Mouse (Mus musculus): ENCODE measurements at regions not wholly inside any gene's neighbourhood (a gene's known extent, or its start where the extent isn't known, plus 50 kb on each side); places are given as distances from the start of the nearest gene placed in this dataset.

DNA sequence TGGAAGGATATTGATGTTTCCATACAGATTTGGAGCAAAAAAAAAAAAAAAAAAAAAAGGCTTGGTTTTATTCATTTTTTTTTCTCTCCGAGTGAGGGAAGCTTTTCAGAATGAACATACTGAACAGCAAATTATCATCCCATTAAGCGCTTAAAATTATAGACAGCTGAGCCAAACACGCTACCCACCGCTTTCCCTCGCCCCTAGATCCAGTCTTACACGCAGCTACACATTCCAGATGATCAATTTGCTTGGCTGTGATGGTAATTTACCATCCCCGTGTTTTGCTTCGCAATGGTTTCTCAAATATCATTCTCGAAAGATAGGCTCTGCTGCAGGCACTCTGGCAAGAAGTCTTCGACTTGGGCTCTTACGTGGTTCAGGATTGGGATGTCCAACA lies 192.3 kb upstream of the Gm10131 start:
- Histone ChIP-seq H3K4me1 (ENCODE audit: control insufficient read depth, insufficient read depth, low read length) (no peaks in the 10 kb centered on the region), H3K4me3 (ENCODE audit: control insufficient read depth, low read depth, low read length) (no peak overlapping the region), H3K36me3 (ENCODE audit: control insufficient read depth, insufficient read depth, low read length) (no peaks in the 10 kb centered on the region), H3K27me3 (ENCODE audit: control insufficient read depth, insufficient read depth, low read length) (no peaks in the 10 kb centered on the region), H3K27ac (ENCODE audit: control insufficient read depth, insufficient read depth, low read depth, low read length) (no peak overlapping the region)
- no peak for TF ChIP-seq POLR2A (IDR thresholded peaks at IDR 0.05; ENCODE audit: control insufficient read depth, low read depth, low read length)
- TF ChIP-seq CTCF (IDR thresholded peaks at IDR 0.05; ENCODE audit: control insufficient read depth, insufficient read depth, insufficient replicate concordance, low read depth, low read length), result no peak

DNA sequence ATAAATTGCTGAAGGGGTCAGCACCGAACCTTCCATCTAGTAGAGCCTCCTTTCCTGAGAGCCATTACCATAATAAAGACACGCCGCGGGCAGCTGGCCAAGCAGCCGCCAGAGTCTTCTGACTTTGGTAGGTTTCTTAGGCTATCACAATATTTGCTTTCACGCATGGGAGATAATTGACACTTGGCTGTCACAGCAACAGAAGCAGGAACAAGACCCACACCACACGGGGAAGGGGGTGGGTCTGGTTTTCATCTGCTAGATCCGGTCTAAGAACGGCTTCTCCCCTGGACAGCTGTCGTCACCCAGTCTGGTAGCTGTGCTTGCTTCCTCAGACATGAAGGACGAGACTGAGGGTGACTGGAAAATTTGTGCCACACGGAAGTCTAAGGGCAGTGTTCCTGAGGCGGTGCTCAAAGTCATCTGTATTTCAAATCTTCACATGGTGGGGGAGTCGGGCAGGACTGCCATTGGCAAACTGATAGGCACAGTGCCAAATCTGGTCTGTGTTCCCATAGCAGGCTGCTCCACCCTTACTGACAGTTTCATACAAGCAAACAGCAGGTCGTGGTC lies 188.9 kb upstream of the Gm10131 start:
- TF ChIP-seq POLR2A (IDR thresholded peaks at IDR 0.05; ENCODE audit: control insufficient read depth, low read depth, low read length) (no peak), CTCF (IDR thresholded peaks at IDR 0.05; ENCODE audit: control insufficient read depth, insufficient read depth, insufficient replicate concordance, low read depth, low read length) (no peak)
- Histone ChIP-seq H3K27ac (ENCODE audit: control insufficient read depth, insufficient read depth, low read depth, low read length) (no peak overlapping the region), H3K4me1 (ENCODE audit: control insufficient read depth, insufficient read depth, low read length) (no peaks in the 10 kb centered on the region), H3K27me3 (ENCODE audit: control insufficient read depth, insufficient read depth, low read length) (no peaks in the 10 kb centered on the region), H3K36me3 (ENCODE audit: control insufficient read depth, insufficient read depth, low read length) (no peaks in the 10 kb centered on the region), H3K4me3 (ENCODE audit: control insufficient read depth, low read depth, low read length) (no peak overlapping the region)

DNA sequence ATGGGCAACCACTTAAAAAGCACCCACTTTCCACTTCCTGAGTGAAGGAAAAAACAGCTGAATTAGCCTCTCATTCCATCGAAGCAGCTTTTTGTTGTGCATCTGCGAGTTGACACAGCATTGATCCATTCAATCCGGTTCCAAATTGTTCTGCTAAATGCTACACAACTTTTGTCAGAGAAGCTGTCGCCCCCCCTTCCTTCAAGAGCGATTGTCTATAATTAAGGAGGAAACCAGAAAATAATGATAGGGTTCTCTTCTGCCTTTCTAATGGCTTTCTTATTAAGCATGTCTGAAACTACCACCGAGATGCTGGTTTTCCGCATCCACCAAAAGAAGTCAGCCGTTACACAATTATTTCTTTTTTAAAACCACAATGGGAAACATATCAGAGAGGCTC lies 183.2 kb upstream of the Gm10131 start:
- H3K4me3 ChIP-seq (ENCODE audit: control insufficient read depth, low read depth, low read length), result no peak overlapping the region
- no peak overlapping the region for H3K27ac ChIP-seq (ENCODE audit: control insufficient read depth, insufficient read depth, low read depth, low read length)
- H3K36me3 ChIP-seq (ENCODE audit: control insufficient read depth, insufficient read depth, low read length), result no peaks in the 10 kb centered on the region
- H3K4me1 ChIP-seq (ENCODE audit: control insufficient read depth, insufficient read depth, low read length), result no peaks in the 10 kb centered on the region
- TF ChIP-seq POLR2A (IDR thresholded peaks at IDR 0.05; ENCODE audit: control insufficient read depth, low read depth, low read length) (no peak), CTCF (IDR thresholded peaks at IDR 0.05; ENCODE audit: control insufficient read depth, insufficient read depth, insufficient replicate concordance, low read depth, low read length) (no peak)
- H3K27me3 ChIP-seq (ENCODE audit: control insufficient read depth, insufficient read depth, low read length), result no peaks in the 10 kb centered on the region

DNA sequence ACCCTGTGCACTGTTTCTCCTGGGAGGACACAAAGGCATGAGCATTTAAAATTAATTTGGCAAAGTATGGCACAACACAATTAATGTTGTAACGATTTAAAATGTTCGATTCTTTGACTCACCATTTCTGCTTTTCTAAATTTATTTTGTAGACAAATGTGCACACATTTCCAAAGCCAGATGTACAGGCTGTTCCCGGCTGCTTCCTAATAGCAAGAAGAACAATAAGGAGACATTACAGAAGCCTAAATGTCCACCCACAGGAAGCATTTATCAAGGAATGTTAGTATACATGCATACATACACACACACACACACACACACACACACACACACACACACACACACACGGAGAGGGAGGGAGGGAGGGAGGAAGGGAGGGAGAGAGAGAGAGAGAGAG lies 179.1 kb upstream of the Gm10131 start:
- Histone ChIP-seq H3K4me3 (ENCODE audit: control insufficient read depth, low read depth, low read length) (no peak overlapping the region), H3K27me3 (ENCODE audit: control insufficient read depth, insufficient read depth, low read length) (no peaks in the 10 kb centered on the region), H3K36me3 (ENCODE audit: control insufficient read depth, insufficient read depth, low read length) (no peaks in the 10 kb centered on the region), H3K27ac (ENCODE audit: control insufficient read depth, insufficient read depth, low read depth, low read length) (no peak overlapping the region), H3K4me1 (ENCODE audit: control insufficient read depth, insufficient read depth, low read length) (no peaks in the 10 kb centered on the region)
- no peak for TF ChIP-seq CTCF (IDR thresholded peaks at IDR 0.05; ENCODE audit: control insufficient read depth, insufficient read depth, insufficient replicate concordance, low read depth, low read length)
- TF ChIP-seq POLR2A (IDR thresholded peaks at IDR 0.05; ENCODE audit: control insufficient read depth, low read depth, low read length), result no peak

DNA sequence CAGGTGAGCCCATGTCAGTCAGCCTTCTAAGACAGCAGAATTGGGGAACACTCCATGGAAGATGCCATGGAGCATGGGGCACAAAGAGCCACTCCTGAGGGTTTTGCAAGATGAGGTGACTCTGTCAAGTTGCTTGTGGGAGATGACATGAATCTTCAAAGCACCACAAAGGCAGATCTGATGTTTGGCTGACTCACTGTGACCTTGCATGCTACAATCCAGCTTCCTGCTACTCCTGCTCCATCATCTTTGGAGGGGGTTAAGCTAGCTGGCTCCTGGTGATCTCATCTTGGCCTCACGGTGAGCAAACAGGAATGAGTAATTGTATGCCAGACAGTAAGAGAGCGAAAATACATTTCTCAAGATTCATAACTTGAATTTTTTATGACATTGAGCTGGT lies 176.3 kb upstream of the Gm10131 start:
- Histone ChIP-seq H3K4me3 (ENCODE audit: control insufficient read depth, low read depth, low read length) (no peak overlapping the region), H3K4me1 (ENCODE audit: control insufficient read depth, insufficient read depth, low read length) (no peaks in the 10 kb centered on the region), H3K36me3 (ENCODE audit: control insufficient read depth, insufficient read depth, low read length) (no peaks in the 10 kb centered on the region), H3K27me3 (ENCODE audit: control insufficient read depth, insufficient read depth, low read length) (no peaks in the 10 kb centered on the region), H3K27ac (ENCODE audit: control insufficient read depth, insufficient read depth, low read depth, low read length) (no peak overlapping the region)
- no peak for TF ChIP-seq CTCF (IDR thresholded peaks at IDR 0.05; ENCODE audit: control insufficient read depth, insufficient read depth, insufficient replicate concordance, low read depth, low read length)
- TF ChIP-seq POLR2A (IDR thresholded peaks at IDR 0.05; ENCODE audit: control insufficient read depth, low read depth, low read length), result no peak

DNA sequence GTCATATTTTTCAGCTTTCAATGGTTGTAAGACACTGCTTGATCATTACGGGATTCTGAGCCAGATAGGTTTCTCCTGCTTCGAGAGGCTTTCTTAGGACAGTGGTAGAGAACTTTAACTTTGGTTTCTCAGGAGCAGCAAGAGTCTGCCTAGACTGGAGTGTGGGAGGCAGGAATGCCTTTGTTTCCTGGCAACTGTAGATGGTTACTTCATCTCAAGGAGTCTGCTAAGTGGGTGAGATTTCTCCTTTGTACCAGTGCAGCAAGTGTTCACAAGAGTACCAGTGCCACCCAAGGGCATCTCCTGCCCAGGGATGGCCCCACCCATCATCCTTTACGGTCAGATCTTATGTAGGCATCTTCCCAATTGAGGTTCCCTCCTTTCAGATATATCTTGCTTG lies 173.0 kb upstream of the Gm10131 start:
- no peak overlapping the region for H3K4me3 ChIP-seq (ENCODE audit: control insufficient read depth, low read depth, low read length)
- no peaks in the 10 kb centered on the region for H3K27me3 ChIP-seq (ENCODE audit: control insufficient read depth, insufficient read depth, low read length)
- TF ChIP-seq CTCF (IDR thresholded peaks at IDR 0.05; ENCODE audit: control insufficient read depth, insufficient read depth, insufficient replicate concordance, low read depth, low read length) (no peak), POLR2A (IDR thresholded peaks at IDR 0.05; ENCODE audit: control insufficient read depth, low read depth, low read length) (no peak)
- H3K36me3 ChIP-seq (ENCODE audit: control insufficient read depth, insufficient read depth, low read length), result no peaks in the 10 kb centered on the region
- peaks cover 8% of the 10 kb centered on the region for H3K4me1 ChIP-seq (ENCODE audit: control insufficient read depth, insufficient read depth, low read length)
- H3K27ac ChIP-seq (ENCODE audit: control insufficient read depth, insufficient read depth, low read depth, low read length), result no peak overlapping the region

DNA sequence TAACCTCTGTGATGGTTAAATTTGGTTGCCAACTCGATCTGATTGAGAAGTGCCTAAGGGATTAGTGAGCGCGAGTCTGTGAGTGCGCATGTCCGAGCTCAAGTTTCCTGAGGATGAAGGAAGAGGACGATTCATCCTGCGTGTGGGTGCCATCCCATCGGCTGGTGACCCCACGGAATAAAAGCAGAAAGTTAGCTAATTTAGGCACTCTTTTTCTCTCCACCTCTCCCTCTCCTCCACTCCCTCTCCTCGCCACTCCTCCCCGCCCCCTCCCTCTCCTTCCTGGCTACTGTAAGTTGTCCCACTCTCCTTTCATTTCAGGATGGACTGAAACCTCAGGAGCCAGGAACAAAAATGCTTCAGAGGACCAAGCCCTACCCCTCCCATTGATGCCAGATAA lies 168.9 kb upstream of the Gm10131 start:
- Histone ChIP-seq H3K27ac (ENCODE audit: control insufficient read depth, insufficient read depth, low read depth, low read length) (no peak overlapping the region), H3K27me3 (ENCODE audit: control insufficient read depth, insufficient read depth, low read length) (no peaks in the 10 kb centered on the region), H3K4me3 (ENCODE audit: control insufficient read depth, low read depth, low read length) (peak overlapping the region; percentile 38; the same call in 1 of the 2 replicates), H3K36me3 (ENCODE audit: control insufficient read depth, insufficient read depth, low read length) (no peaks in the 10 kb centered on the region), H3K4me1 (ENCODE audit: control insufficient read depth, insufficient read depth, low read length) (peaks cover 8% of the 10 kb centered on the region)
- no peak for TF ChIP-seq POLR2A (IDR thresholded peaks at IDR 0.05; ENCODE audit: control insufficient read depth, low read depth, low read length)
- no peak for TF ChIP-seq CTCF (IDR thresholded peaks at IDR 0.05; ENCODE audit: control insufficient read depth, insufficient read depth, insufficient replicate concordance, low read depth, low read length)

All from testis, adult 2 months (tissue).